In the genomic region with DNA sequence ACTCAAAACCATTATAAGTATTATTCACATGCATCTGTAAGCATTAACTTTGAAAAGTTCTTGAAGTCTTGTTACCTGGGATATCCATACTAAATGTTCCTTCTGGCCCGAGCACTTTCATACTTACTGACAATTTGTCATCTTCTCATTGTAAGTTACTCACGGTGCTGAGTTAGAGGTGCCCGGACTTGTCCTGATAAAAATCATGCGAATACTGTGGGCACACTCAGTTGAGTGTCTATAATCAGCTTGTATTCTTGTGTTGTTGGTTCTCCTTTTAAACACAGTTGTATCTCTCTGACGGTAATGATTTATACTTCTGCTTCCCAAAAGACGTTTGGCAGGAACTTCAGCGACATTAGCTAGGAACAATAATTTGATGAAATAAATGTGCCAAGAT, we compare ENCODE assay signal across 8 mouse cellular contexts. TPM values are rescaled to one million over a fixed set of nuclear protein-coding genes. Genes with fewer than 3 reads are reported as not detected.
DNase-seq lines count a peak whose midpoint lies in the region; ATAC-seq and TF ChIP-seq lines count a peak whose summit lies in the region.

No protein-coding gene starts in this region.

- H3K4me3 ChIP-seq in CH12.LX (replicated peaks in 1 of 3; ENCODE audit: low read depth in 2 of 3, low read length in 2 of 3, poor library complexity in 1 of 3) = peak overlapping the region; percentile 31 to 94 (median 67)
- H3K4me3 ChIP-seq in forebrain, embryonic 15.5 days = no peak overlapping the region
- H3K4me3 ChIP-seq in liver, embryonic 14.5 days (ENCODE audit: insufficient read depth in 1 of 2, low read depth in 2 of 2, low read length in 2 of 2) = peak overlapping the region; percentile 69 to 94; a peak in 3 of 4 replicates

- H3K4me2 ChIP-seq in CH12.LX (ENCODE audit: insufficient read depth, low read depth, poor library complexity, severe bottlenecking) = peak overlapping the region; percentile 83
- H3K4me2 ChIP-seq in forebrain, embryonic 15.5 days (replicated peaks) = peak overlapping the region; percentile 51
- H3K4me2 ChIP-seq in liver, embryonic 14.5 days (ENCODE audit: low read depth) = peak overlapping the region; percentile 64

- in situ Hi-C loops in CH12.LX (cut with MboI; ENCODE audit: low pct_ligation_motif_present, low pct_unique_long_range_greater_than_20kb, low sequenced_read_pairs) = no loop called here

- H3K4me1 ChIP-seq in CH12.LX (ENCODE audit: control insufficient read depth in 1 of 2, insufficient read depth in 2 of 2) = peaks cover 0 to 38% of the 10 kb centered on the region in 2 experiments; a peak in 1 of 4 replicates
- H3K4me1 ChIP-seq in forebrain, embryonic 15.5 days = peaks cover 20% of the 10 kb centered on the region
- H3K4me1 ChIP-seq in liver, embryonic 14.5 days (replicated peaks; ENCODE audit: control insufficient read depth in 2 of 2, insufficient read depth in 2 of 2, low read length in 1 of 2) = peaks cover 3 to 9% of the 10 kb centered on the region in 2 experiments

- TF ChIP-seq POLR2A in CH12.LX (IDR thresholded peaks at IDR 0.05; ENCODE audit: low read depth, low read length) = no peak

- no peak overlapping the region for H3K27ac ChIP-seq in CH12.LX (ENCODE audit: insufficient read depth, low read depth)
- no peak overlapping the region; the same call in 1 of the 2 replicates for H3K27ac ChIP-seq in forebrain, embryonic 15.5 days (replicated peaks)
- no peak overlapping the region for H3K27ac ChIP-seq in liver, embryonic 14.5 days

- DNase-seq in cerebellum, adult 9-11 months = peak; percentile 10
- no peak for DNase-seq in cerebellum, adult 9-10 months
- DNase-seq in CH12.LX (ENCODE audit: extremely low read depth) = no peak
- DNase-seq in liver, embryonic 14.5 days (ENCODE audit: low read depth in 3 of 3, low spot score in 3 of 3) = no peak
- DNase-seq in yolk sac, embryonic 10.5 days (ENCODE audit: low spot score) = no peak
- no peak for DNase-seq in layer of hippocampus, adult 9-11 months
- DNase-seq in gastrocnemius, postnatal 4 days (ENCODE audit: low spot score in 2 of 2) = no peak

- H3K9me3 ChIP-seq in CH12.LX (replicated peaks; ENCODE audit: low read length) = no peaks in the 10 kb centered on the region
- no peaks in the 10 kb centered on the region for H3K9me3 ChIP-seq in forebrain, embryonic 15.5 days
- no peaks in the 10 kb centered on the region for H3K9me3 ChIP-seq in liver, embryonic 14.5 days (ENCODE audit: control insufficient read depth, low read length)

- TF ChIP-seq CTCF in CH12.LX (conservative IDR thresholded peaks at IDR 0.05 in 1 of 2, IDR thresholded peaks at IDR 0.05 in 1 of 2; ENCODE audit: low read depth in 2 of 2, low read length in 2 of 2) = no peak
- no peak for TF ChIP-seq CTCF in liver, embryonic 14.5 days (IDR thresholded peaks at IDR 0.05; ENCODE audit: low read depth)

- H3K79me2 ChIP-seq in CH12.LX (replicated peaks; ENCODE audit: control insufficient read depth, extremely low read depth, insufficient read depth, poor library complexity, severe bottlenecking) = no peaks in the 10 kb centered on the region; the same call in 1 of the 2 replicates

- WGBS in forebrain, embryonic 15.5 days = 64% methylated on average over 7 of the region's 7 CpGs
- WGBS in liver, embryonic 14.5 days (ENCODE audit: insufficient replicate concordance) = 23% methylated on average over 7 of the region's 7 CpGs

- TF ChIP-seq EP300 in CH12.LX (IDR thresholded peaks at IDR 0.05; ENCODE audit: low read length) = no peak
- TF ChIP-seq EP300 in liver, embryonic 14.5 days (IDR thresholded peaks at IDR 0.05; ENCODE audit: low read depth) = no peak

- H3K36me3 ChIP-seq in CH12.LX (replicated peaks in 1 of 2; ENCODE audit: control insufficient read depth in 1 of 2, insufficient read depth in 1 of 2, low read length in 1 of 2) = peaks cover 3 to 17% of the 10 kb centered on the region in 2 experiments
- H3K36me3 ChIP-seq in forebrain, embryonic 15.5 days = no peaks in the 10 kb centered on the region
- H3K36me3 ChIP-seq in liver, embryonic 14.5 days (replicated peaks; ENCODE audit: control insufficient read depth, insufficient read depth, low read depth) = no peaks in the 10 kb centered on the region; the same call in 1 of the 2 replicates

- peak overlapping the region; percentile 100; the same call in 1 of the 2 replicates for H3K9ac ChIP-seq in CH12.LX (ENCODE audit: insufficient read depth, low read depth)
- no peak overlapping the region for H3K9ac ChIP-seq in forebrain, embryonic 15.5 days (replicated peaks)
- H3K9ac ChIP-seq in liver, embryonic 14.5 days (replicated peaks) = peak overlapping the region; percentile 84

- dilution Hi-C loops in CH12.LX (cut with MboI; ENCODE audit: extremely low pct_ligation_motif_present, extremely low pct_unique_long_range_greater_than_20kb, low sequenced_read_pairs) = no loop called here

- H3K27me3 ChIP-seq in CH12.LX (replicated peaks) = no peaks in the 10 kb centered on the region
- H3K27me3 ChIP-seq in forebrain, embryonic 15.5 days = no peaks in the 10 kb centered on the region
- H3K27me3 ChIP-seq in liver, embryonic 14.5 days (ENCODE audit: control insufficient read depth, insufficient read depth, low read length) = no peaks in the 10 kb centered on the region

- no peak for TF ChIP-seq RAD21 in CH12.LX (IDR thresholded peaks at IDR 0.05; ENCODE audit: low read depth, low read length)

- no peak for ATAC-seq in forebrain, embryonic 15.5 days (replicated peaks)
- no peak for ATAC-seq in liver, embryonic 14.5 days (ENCODE audit: insufficient read depth)

TF ChIP-seq in CH12.LX, 34 proteins besides CTCF, POLR2A, EP300 and RAD21:
- TF ChIP-seq ZNF384 (IDR thresholded peaks at IDR 0.05; ENCODE audit: low read depth, low read length) (no peak), NRF1 (IDR thresholded peaks at IDR 0.05; ENCODE audit: low read depth, low read length) (no peak), USF1 (IDR thresholded peaks at IDR 0.05; ENCODE audit: low read depth, low read length) (no peak), MAZ (IDR thresholded peaks at IDR 0.05; ENCODE audit: low read depth, low read length) (no peak), HCFC1 (IDR thresholded peaks at IDR 0.05; ENCODE audit: low read depth, low read length) (no peak), ZKSCAN1 (IDR thresholded peaks at IDR 0.05; ENCODE audit: borderline replicate concordance, low read depth, low read length) (no peak), CHD1 (IDR thresholded peaks at IDR 0.05; ENCODE audit: low read depth, low read length) (no peak; the same call in 1 of the 2 replicates), UBTF (IDR thresholded peaks at IDR 0.05; ENCODE audit: low read depth, low read length) (no peak), SMC3 (IDR thresholded peaks at IDR 0.05; ENCODE audit: low read depth, low read length) (no peak), RCOR1 (conservative IDR thresholded peaks at IDR 0.05; ENCODE audit: low read depth, low read length) (no peak), GABPA (IDR thresholded peaks at IDR 0.05; ENCODE audit: insufficient replicate concordance, low read depth, low read length) (no peak), IRF4 (IDR thresholded peaks at IDR 0.05; ENCODE audit: low read depth, low read length) (no peak), TCF12 (IDR thresholded peaks at IDR 0.05; ENCODE audit: low read depth, low read length) (no peak)

RNA-seq across cellular contexts. Expression of a gene that starts 0.8 kb away (rescaled TPM):
- total RNA-seq in CH12.LX (2012; rRNA removed) (36.9 and 41.3 TPM in 2 replicates), CH12.LX (2014; rRNA removed) (42.1 and 44.3 TPM in 2 replicates)
- polyA plus RNA-seq in CH12.LX (2012; ENCODE audit: insufficient read length, low read depth) = 59.3 and 76.2 TPM in 2 replicates
- polyA plus RNA-seq in forebrain, embryonic 15.5 days (2015; fragmentation: Nextera tagmentation; extraction: Ambion mirVana) = 96.6 and 97.6 TPM in 2 replicates
- polyA plus RNA-seq in liver, embryonic 14.5 days (2012; rRNA removed) = 18.1 and 27.7 TPM in 2 replicates
- 27.8 and 27.9 TPM in 2 replicates for polyA plus RNA-seq in liver, embryonic 14.5 days (2014; fragmentation: Nextera tagmentation; extraction: Ambion mirVana)
- total RNA-seq in gastrocnemius, postnatal 4 days (2021) = 10 to 100 TPM; 37.4 to 37.5 TPM

RNA-seq across cellular contexts. Expression of a gene that starts 32.3 kb away (rescaled TPM):
- total RNA-seq in CH12.LX (2012; rRNA removed) (0.13 and 0.59 TPM in 2 replicates), CH12.LX (2014; rRNA removed) (0.35 and 0.46 TPM in 2 replicates)
- polyA plus RNA-seq in CH12.LX (2012; ENCODE audit: insufficient read length, low read depth) = 0.20 and 0.27 TPM in 2 replicates
- 123 and 138 TPM in 2 replicates for polyA plus RNA-seq in forebrain, embryonic 15.5 days (2015; fragmentation: Nextera tagmentation; extraction: Ambion mirVana)
- 0.11 and 0.19 TPM in 2 replicates for polyA plus RNA-seq in liver, embryonic 14.5 days (2012; rRNA removed)
- polyA plus RNA-seq in liver, embryonic 14.5 days (2014; fragmentation: Nextera tagmentation; extraction: Ambion mirVana) = 0.13 and 0.35 TPM in 2 replicates
- 1 to 10 TPM; 1.7 to 3.0 TPM for total RNA-seq in gastrocnemius, postnatal 4 days (2021)

Comparison
In these comparisons a context has a peak if more than half of its experiments do, and no peak if none do; other contexts are left out.
1. RNA of a gene that starts 32.3 kb away (polyA plus RNA-seq): 123 to 138 TPM in forebrain, embryonic 15.5 days; 0.20 to 0.27 TPM in CH12.LX and 0.11 to 0.35 TPM in liver, embryonic 14.5 days; every median in the first group is over 10 times any median in the second.
2. Peak in every context shown above with its lines, with median percentiles within 50 percentile points of each other: H3K4me2 ChIP-seq.